Mouse (Mus musculus): ENCODE measurements around the gene Mtmr4. TPM values are rescaled to one million over a fixed set of nuclear protein-coding genes. Genes with fewer than 3 reads are reported as not detected.
A peak's percentile ranks its signal among the peaks of the same experiment; 100 is the strongest.

Mtmr4 gene
- polyA plus RNA-seq, 1 experiment from 2014 or later: 19.8 TPM

DNA sequence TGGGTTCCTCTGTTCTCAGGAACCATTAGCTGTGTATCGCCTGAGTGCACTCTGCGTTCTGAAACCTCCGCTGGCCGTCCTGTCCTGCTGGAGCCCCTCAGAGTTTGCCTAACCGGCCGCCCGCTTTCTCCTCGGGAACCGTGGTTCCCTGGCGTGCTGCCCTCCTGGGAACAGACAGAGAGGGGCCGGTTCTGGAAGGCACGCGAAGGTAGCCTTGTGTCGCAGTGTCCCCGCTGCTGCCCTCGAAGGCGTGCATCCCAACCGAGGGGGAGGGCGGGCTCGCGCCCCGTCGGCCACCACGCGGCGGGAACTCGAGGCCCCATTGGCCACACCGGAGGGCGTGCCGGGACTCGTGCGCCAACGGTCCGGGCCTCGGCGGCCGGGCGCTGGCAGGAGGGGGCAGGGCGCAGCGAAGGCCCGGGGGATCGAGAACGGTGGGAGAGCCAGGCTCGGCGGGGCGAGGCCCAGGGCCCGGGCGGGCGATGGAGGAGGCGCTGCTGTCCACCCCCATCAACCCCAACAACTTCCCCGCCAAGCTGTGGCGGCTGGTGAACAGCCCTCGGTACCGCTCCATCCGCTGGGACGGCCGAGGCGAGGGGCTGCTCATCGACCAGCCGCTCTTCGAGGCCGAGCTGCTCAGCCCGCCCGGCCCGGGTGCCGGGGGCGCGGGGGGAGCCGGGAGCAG lies 25.0 kb downstream of the Mtmr4 start, which contains the start of gene Hsf5:
Hsf5 (plus strand) TSS at position 375 of the 685 bp plus-strand sequence.
- no peaks in the 10 kb centered on the region for H3K27me3 ChIP-seq (ENCODE audit: insufficient read depth, low read length)
- no peak for TF ChIP-seq CTCF (IDR thresholded peaks at IDR 0.05; ENCODE audit: low read depth)
- no peaks in the 10 kb centered on the region for H3K9me3 ChIP-seq (replicated peaks; ENCODE audit: low read length)
- no peaks in the 10 kb centered on the region for H3K4me1 ChIP-seq (replicated peaks; ENCODE audit: insufficient read depth, low read length)
- H3K27ac ChIP-seq: no peak within 1 kb of the TSS
- no peak within 1 kb of the TSS for H3K4me3 ChIP-seq (replicated peaks; ENCODE audit: low read depth, low read length)
- H3K9ac ChIP-seq (ENCODE audit: low read depth, low read length): no peak within 1 kb of the TSS
- peaks cover 63% of the 10 kb centered on the region for H3K36me3 ChIP-seq (ENCODE audit: insufficient read depth, low read length)
- 91% methylated on average over 64 of the region's 69 CpGs for WGBS
- DNase-seq (ENCODE audit: low spot score): no peak
- no peak within 1 kb of the TSS for H3K4me2 ChIP-seq (ENCODE audit: low read length)
- no peak for ATAC-seq (replicated peaks; ENCODE audit: low FRiP score, low read depth)

DNA sequence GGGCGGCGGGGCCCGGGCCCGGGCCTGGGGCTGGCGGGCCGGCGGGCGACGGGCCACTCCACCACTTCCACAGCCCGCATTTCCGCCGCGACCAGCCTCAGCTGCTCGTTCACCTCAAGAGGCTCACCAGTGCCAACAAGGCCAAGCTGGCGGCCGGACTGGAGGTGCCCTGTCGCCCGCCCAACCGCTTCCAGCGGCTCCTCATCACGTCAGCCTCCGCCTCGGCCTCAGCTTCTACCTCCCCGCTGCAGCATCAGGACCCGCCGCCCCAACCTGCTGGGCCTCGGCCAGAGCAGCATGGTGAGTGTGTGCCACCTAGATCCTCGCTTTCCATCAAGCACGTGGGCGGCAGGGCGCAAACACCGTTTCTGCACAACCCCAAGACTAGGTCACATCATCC lies 25.6 kb downstream of the Mtmr4 start:
- H3K4me2 ChIP-seq (ENCODE audit: low read length): no peak overlapping the region
- H3K4me1 ChIP-seq (replicated peaks; ENCODE audit: insufficient read depth, low read length): no peaks in the 10 kb centered on the region
- no peak; the same call in 1 of the 2 replicates for ATAC-seq (replicated peaks; ENCODE audit: low FRiP score, low read depth)
- DNase-seq (ENCODE audit: low spot score): no peak
- H3K9me3 ChIP-seq (replicated peaks; ENCODE audit: low read length): no peaks in the 10 kb centered on the region
- peaks cover 58% of the 10 kb centered on the region for H3K36me3 ChIP-seq (ENCODE audit: insufficient read depth, low read length)
- no peak overlapping the region for H3K27ac ChIP-seq
- WGBS: 95% methylated on average over 32 of the region's 32 CpGs
- no peaks in the 10 kb centered on the region for H3K27me3 ChIP-seq (ENCODE audit: insufficient read depth, low read length)
- H3K4me3 ChIP-seq (replicated peaks; ENCODE audit: low read depth, low read length): no peak overlapping the region
- no peak for TF ChIP-seq CTCF (IDR thresholded peaks at IDR 0.05; ENCODE audit: low read depth)
- H3K9ac ChIP-seq (ENCODE audit: low read depth, low read length): no peak overlapping the region

DNA sequence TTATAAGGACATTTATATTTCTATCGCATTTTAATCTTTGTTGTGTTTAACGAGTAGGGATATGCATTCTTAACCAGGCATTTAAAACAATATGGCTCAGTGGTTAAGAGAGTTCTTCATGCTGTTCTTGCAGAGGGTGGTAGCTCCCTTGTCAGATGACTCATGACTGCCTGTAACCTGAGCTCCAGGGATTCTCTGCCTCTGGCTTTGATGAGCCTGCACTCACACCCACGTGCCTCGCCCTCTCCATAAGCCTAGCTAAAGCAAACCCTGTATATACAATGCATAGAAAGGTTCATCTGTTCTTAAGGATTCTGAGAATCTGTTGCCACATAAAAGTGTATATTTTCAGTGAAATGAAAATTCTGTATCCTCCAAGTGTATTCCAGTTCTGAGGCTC lies 31.2 kb downstream of the Mtmr4 start:
- no peaks in the 10 kb centered on the region for H3K27me3 ChIP-seq (ENCODE audit: insufficient read depth, low read length)
- H3K4me1 ChIP-seq (replicated peaks; ENCODE audit: insufficient read depth, low read length): no peaks in the 10 kb centered on the region
- no peak for ATAC-seq (replicated peaks; ENCODE audit: low FRiP score, low read depth)
- H3K9me3 ChIP-seq (replicated peaks; ENCODE audit: low read length): no peaks in the 10 kb centered on the region
- no peak overlapping the region for H3K27ac ChIP-seq
- no peak overlapping the region for H3K4me2 ChIP-seq (ENCODE audit: low read length)
- WGBS: 39% methylated on average over 4 of the region's 4 CpGs
- no peak overlapping the region for H3K9ac ChIP-seq (ENCODE audit: low read depth, low read length)
- peak; percentile 65 for DNase-seq (ENCODE audit: low spot score)
- H3K36me3 ChIP-seq (ENCODE audit: insufficient read depth, low read length): peaks cover 9% of the 10 kb centered on the region
- no peak overlapping the region for H3K4me3 ChIP-seq (replicated peaks; ENCODE audit: low read depth, low read length)
- TF ChIP-seq CTCF (IDR thresholded peaks at IDR 0.05; ENCODE audit: low read depth): no peak

DNA sequence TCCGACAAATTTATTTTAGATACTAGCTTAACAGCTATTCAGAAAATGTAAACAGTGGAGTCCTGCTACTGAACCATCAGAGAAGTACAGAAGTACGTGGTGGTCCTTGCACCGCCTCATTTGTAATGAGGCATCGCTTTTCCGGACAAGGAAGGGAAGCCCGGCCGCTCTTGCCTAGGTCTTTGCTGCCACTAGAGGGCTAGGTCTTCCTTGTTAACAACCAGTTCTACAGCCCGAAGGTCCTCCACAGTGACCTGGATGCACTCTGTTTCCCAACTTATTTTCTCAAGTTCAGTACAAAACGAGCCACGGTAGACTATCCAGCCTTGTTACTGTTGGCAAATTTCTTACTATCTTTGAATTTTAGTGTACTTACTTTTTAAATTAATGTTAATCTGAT lies 37.9 kb downstream of the Mtmr4 start:
- 0 out of 2 replicates have a peak, but pooled peaks have one; percentile 33 for ATAC-seq (replicated peaks; ENCODE audit: low FRiP score, low read depth)

DNA sequence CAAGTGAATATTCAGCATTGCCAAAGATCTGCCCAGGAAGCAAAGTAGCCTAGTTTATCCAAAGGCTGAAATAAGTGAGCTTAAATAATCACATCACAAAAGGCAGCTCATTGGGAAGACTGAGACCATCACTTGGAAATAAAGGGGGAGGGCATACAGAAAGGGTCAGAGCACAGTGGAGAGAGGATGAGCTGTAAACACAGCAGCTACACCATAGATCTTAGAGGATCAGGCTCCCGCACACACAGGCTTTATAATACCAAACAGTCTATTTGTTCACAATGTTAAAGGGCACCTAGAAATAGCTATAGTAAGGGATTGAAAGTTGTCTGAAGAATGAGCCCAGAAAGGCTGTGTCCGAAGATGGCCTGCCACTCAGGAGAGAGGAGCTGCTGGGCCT lies 46.8 kb downstream of the Mtmr4 start:
- H3K4me3 ChIP-seq (replicated peaks; ENCODE audit: low read depth, low read length): peak overlapping the region; percentile 40
- H3K9me3 ChIP-seq (replicated peaks; ENCODE audit: low read length): no peaks in the 10 kb centered on the region
- no peak for ATAC-seq (replicated peaks; ENCODE audit: low FRiP score, low read depth)
- H3K27me3 ChIP-seq (ENCODE audit: insufficient read depth, low read length): no peaks in the 10 kb centered on the region
- no peaks in the 10 kb centered on the region for H3K4me1 ChIP-seq (replicated peaks; ENCODE audit: insufficient read depth, low read length)
- peak overlapping the region; percentile 61 for H3K4me2 ChIP-seq (ENCODE audit: low read length)
- no peak for TF ChIP-seq CTCF (IDR thresholded peaks at IDR 0.05; ENCODE audit: low read depth)
- no peak for DNase-seq (ENCODE audit: low spot score)
- 19% methylated on average over 2 of the region's 2 CpGs for WGBS
- peak overlapping the region; percentile 71 for H3K9ac ChIP-seq (ENCODE audit: low read depth, low read length)
- 0 out of 2 replicates have a peak, but pooled peaks cover 3% of the 10 kb centered on the region for H3K36me3 ChIP-seq (ENCODE audit: insufficient read depth, low read length)
- H3K27ac ChIP-seq: 0 out of 2 replicates have a peak overlapping the region, but pooled peaks have one; percentile 34

More for the DNA sequence above, 37.9 kb downstream of the Mtmr4 start:
- 22% methylated on average over 10 of the region's 10 CpGs for WGBS
- no peaks in the 10 kb centered on the region for H3K9me3 ChIP-seq (replicated peaks; ENCODE audit: low read length)
- no peak overlapping the region for H3K4me3 ChIP-seq (replicated peaks; ENCODE audit: low read depth, low read length)
- H3K27me3 ChIP-seq (ENCODE audit: insufficient read depth, low read length): no peaks in the 10 kb centered on the region
- peak; percentile 80 for TF ChIP-seq CTCF (IDR thresholded peaks at IDR 0.05; ENCODE audit: low read depth)
- H3K4me2 ChIP-seq (ENCODE audit: low read length): no peak overlapping the region
- H3K9ac ChIP-seq (ENCODE audit: low read depth, low read length): no peak overlapping the region
- DNase-seq (ENCODE audit: low spot score): peak; percentile 88
- H3K36me3 ChIP-seq (ENCODE audit: insufficient read depth, low read length): no peaks in the 10 kb centered on the region
- no peak overlapping the region for H3K27ac ChIP-seq
- H3K4me1 ChIP-seq (replicated peaks; ENCODE audit: insufficient read depth, low read length): no peaks in the 10 kb centered on the region

DNA sequence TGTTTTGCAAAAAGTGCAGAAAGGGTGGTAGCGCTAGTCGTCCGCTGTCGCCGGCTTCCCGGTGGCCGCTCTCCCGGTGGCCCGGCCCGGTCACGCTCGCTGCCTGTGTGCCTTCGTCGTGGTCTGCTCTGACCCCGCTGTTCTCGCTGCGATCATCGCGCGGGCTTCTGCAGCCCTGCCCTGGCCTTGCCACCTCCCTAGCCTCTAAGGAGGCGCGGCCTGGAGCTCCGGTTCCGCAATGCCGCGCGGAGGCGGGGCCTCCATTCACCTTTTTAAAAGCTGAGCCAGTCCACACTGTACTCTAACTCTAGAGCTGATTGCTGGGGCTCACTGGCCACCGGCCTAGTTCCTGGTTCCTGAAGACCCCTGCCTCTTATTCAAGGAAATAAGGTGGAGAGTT lies 47.2 kb downstream of the Mtmr4 start:
- under 1% methylated on average over 29 of the region's 29 CpGs for WGBS

More for the DNA sequence above, 47.2 kb downstream of the Mtmr4 start:
- Histone ChIP-seq H3K9ac (ENCODE audit: low read depth, low read length) (peak overlapping the region; percentile 71), H3K4me1 (replicated peaks; ENCODE audit: insufficient read depth, low read length) (no peaks in the 10 kb centered on the region), H3K4me3 (replicated peaks; ENCODE audit: low read depth, low read length) (peak overlapping the region; percentile 40), H3K4me2 (ENCODE audit: low read length) (peak overlapping the region; percentile 61), H3K36me3 (ENCODE audit: insufficient read depth, low read length) (0 out of 2 replicates have a peak, but pooled peaks cover 3% of the 10 kb centered on the region), H3K27ac (0 out of 2 replicates have a peak overlapping the region, but pooled peaks have one; percentile 34), H3K9me3 (replicated peaks; ENCODE audit: low read length) (no peaks in the 10 kb centered on the region), H3K27me3 (ENCODE audit: insufficient read depth, low read length) (no peaks in the 10 kb centered on the region)
- DNase-seq (ENCODE audit: low spot score) (peak; percentile 79), ATAC-seq (replicated peaks; ENCODE audit: low FRiP score, low read depth) (peak; percentile 90)
- TF ChIP-seq CTCF (IDR thresholded peaks at IDR 0.05; ENCODE audit: low read depth): no peak
